Mouse (Mus musculus): ENCODE measurements around the gene Hax1.

DNA sequence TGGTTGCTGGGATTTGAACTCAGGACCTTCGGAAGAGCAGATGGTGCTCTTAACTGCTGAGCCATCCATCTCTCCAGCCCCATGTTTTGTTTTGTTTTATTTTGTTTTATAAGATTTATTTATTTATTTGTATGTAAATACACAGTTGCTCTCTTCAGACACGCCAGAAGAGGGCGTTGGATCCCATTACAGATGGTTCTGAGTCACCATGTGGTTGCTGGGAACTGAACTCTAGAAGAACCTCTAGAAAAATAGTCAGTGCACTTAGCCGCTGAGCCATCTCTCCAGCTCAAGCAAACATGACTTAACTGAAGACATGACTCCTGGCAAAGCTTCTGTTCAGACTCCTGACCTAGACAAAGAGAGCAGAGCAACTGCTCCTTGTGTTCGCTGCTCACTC lies 16.2 kb downstream of the Hax1 start:
- TF ChIP-seq CTCF (IDR thresholded peaks at IDR 0.05; ENCODE audit: control insufficient read depth, insufficient read depth, insufficient read length) (no peak), USF1 (IDR thresholded peaks at IDR 0.05; ENCODE audit: low read depth) (no peak), MAX (IDR thresholded peaks at IDR 0.05) (no peak), CEBPB (IDR thresholded peaks at IDR 0.05; ENCODE audit: low read depth) (no peak), MYOG (IDR thresholded peaks at IDR 0.05; ENCODE audit: control insufficient read depth, extremely low read depth, insufficient read length) (no peak)

Data from C2C12 (cell line).